Mouse (Mus musculus) limb, embryonic 14.5 days (tissue): ENCODE results near the gene Tmem164. TPM values are rescaled to one million over a fixed set of nuclear protein-coding genes. Genes with fewer than 3 reads are reported as not detected.
A peak's percentile ranks its signal among the peaks of the same experiment; 100 is the strongest.

ENCODE experiments used
- ATAC-seq: fragments of 200-750 bp; cut with Nextera tagmentation; 2 replicates; pipeline ENCODE4 v1.8.0; 2017; ENCODE audit warnings: low read depth, moderate number of reproducible peaks, moderate TSS enrichment; ENCODE audit not compliant: low FRiP score
- DNase-seq: peaks from one replicate; pipeline ENCODE4 v3.0.0-alpha.2; 2015; ENCODE audit warnings: low spot score
- H3K27ac ChIP-seq: fragments of 300-500 bp; sonication (generic); replicated peaks from 2 replicates; pipeline ENCODE4 v1.5.1; 2014; ENCODE audit warnings: low read depth, mild to moderate bottlenecking, low read length, moderate library complexity, mixed read lengths
- H3K27me3 ChIP-seq: fragments of 300-500 bp; sonication (generic); 2 replicates; pipeline ENCODE4 v1.6.1; 2014; ENCODE audit warnings: low read length, mixed read lengths; ENCODE audit not compliant: control insufficient read depth, insufficient read depth
- H3K36me3 ChIP-seq: fragments of 300-500 bp; sonication (generic); 2 replicates; pipeline ENCODE4 v1.6.1; 2014; ENCODE audit warnings: mild to moderate bottlenecking, low read length, moderate library complexity, mixed read lengths; ENCODE audit not compliant: control insufficient read depth, insufficient read depth
- H3K4me1 ChIP-seq: fragments of 300-500 bp; sonication (generic); 2 replicates; pipeline ENCODE4 v1.6.1; 2014; ENCODE audit warnings: antibody characterized with exemption, low read length, mixed read lengths; ENCODE audit not compliant: control insufficient read depth, insufficient read depth
- H3K4me2 ChIP-seq: fragments of 300-500 bp; sonication (generic); replicated peaks from 2 replicates; pipeline ENCODE4 v1.6.1; 2014; ENCODE audit warnings: low read depth, mild to moderate bottlenecking, low read length, moderate library complexity; ENCODE audit not compliant: severe bottlenecking
- H3K4me3 ChIP-seq: fragments of 300-500 bp; sonication (generic); replicated peaks from 2 replicates; pipeline ENCODE4 v1.5.1; 2014; ENCODE audit warnings: low read length
- H3K9ac ChIP-seq: fragments of 300-500 bp; sonication (generic); 2 replicates; pipeline ENCODE4 v1.6.1; 2014; ENCODE audit warnings: mild to moderate bottlenecking, low read depth, low read length, moderate library complexity; ENCODE audit not compliant: severe bottlenecking
- H3K9me3 ChIP-seq: fragments of 300-500 bp; sonication (generic); 2 replicates; pipeline ENCODE4 v1.6.1; 2016; ENCODE audit warnings: low read length; ENCODE audit not compliant: control insufficient read depth
- POLR2A ChIP-seq: fragments of 200-500 bp; IDR thresholded peaks from 2 replicates; pipeline ENCODE4 v1.8.0; 2012; ENCODE audit warnings: inconsistent platforms, mild to moderate bottlenecking, moderate library complexity, borderline replicate concordance; ENCODE audit not compliant: insufficient read depth, insufficient read length; ENCODE audit errors: extremely low read depth
- WGBS: fragments of 180-500 bp; shearing (Covaris S2); extraction: QIAGEN DNeasy Blood & Tissue Kit; methylation state at CpG from one replicate; pipeline ENCODE4 v1.1.7; 2014; 5-methylcytosine and 5-hydroxymethylcytosine counted together
- polyA plus RNA-seq, 2 experiments: library from polyadenylated mRNA; depleted of rRNA in 1 of 2; stranded (reverse) in 1 of 2; unstranded in 1 of 2; fragments of >200 nt; fragmentation: Nextera tagmentation in 1 of 2; extraction: Ambion mirVana in 1 of 2; gene quantifications; 2 replicates each; pipeline versions ENCODE4 v1.2.1 to v1.2.3; 2012 to 2014

Tmem164 gene
- polyA plus RNA-seq, 2 experiments: 40.1 to 62.2 TPM

- Histone ChIP-seq H3K9me3 (no peaks in the 10 kb centered on the region), H3K4me1 (peaks cover 6% of the 10 kb centered on the region; the same call in 1 of the 2 replicates), H3K9ac (peak overlapping the region; percentile 70), H3K36me3 (no peaks in the 10 kb centered on the region), H3K4me3 (peak overlapping the region; percentile 53), H3K27ac (peak overlapping the region; percentile 90), H3K27me3 (no peaks in the 10 kb centered on the region), H3K4me2 (peak overlapping the region; percentile 67)
- 19% methylated on average over 7 of the region's 43 CpGs for WGBS
- peak; percentile 76 for ATAC-seq
- peak; percentile 61 for DNase-seq
- no peak for TF ChIP-seq POLR2A
These were observed 473 bp downstream of the Tmem164 start for GRCm38 (mm10) chrX:142681616-142682141.

GRCm38 (mm10) chrX:142682176-142682820 lies 1.1 kb downstream of the Tmem164 start:
- TF ChIP-seq POLR2A: no peak
- DNase-seq (no peak), ATAC-seq (no peak)
- H3K9me3 ChIP-seq: no peaks in the 10 kb centered on the region
- WGBS: 18% methylated on average over 28 of the region's 28 CpGs
- H3K27ac ChIP-seq: peak overlapping the region; percentile 90
- H3K27me3 ChIP-seq: no peaks in the 10 kb centered on the region
- peak overlapping the region; percentile 70 for H3K9ac ChIP-seq
- peak overlapping the region; percentile 53 for H3K4me3 ChIP-seq
- H3K36me3 ChIP-seq: no peaks in the 10 kb centered on the region
- H3K4me1 ChIP-seq: peaks cover 6% of the 10 kb centered on the region; the same call in 1 of the 2 replicates
- H3K4me2 ChIP-seq: peak overlapping the region; percentile 67

GRCm38 (mm10) chrX:142682990-142683389 lies 1.8 kb downstream of the Tmem164 start:
- H3K36me3 ChIP-seq: no peaks in the 10 kb centered on the region
- H3K4me1 ChIP-seq: peaks cover 6% of the 10 kb centered on the region; the same call in 1 of the 2 replicates
- H3K4me2 ChIP-seq: peak overlapping the region; percentile 67
- peak overlapping the region; percentile 90; the same call in 1 of the 2 replicates for H3K27ac ChIP-seq
- peak overlapping the region; percentile 70 for H3K9ac ChIP-seq
- whole genome bisulfite sequencing: 42% methylated on average over 5 of the region's 5 CpGs
- DNase-seq: no peak
- no peaks in the 10 kb centered on the region for H3K9me3 ChIP-seq
- ATAC-seq: no peak
- H3K27me3 ChIP-seq: no peaks in the 10 kb centered on the region
- peak overlapping the region; percentile 53 for H3K4me3 ChIP-seq
- TF ChIP-seq POLR2A: no peak

- Histone ChIP-seq H3K9ac (peak overlapping the region; percentile 41; the same call in 1 of the 2 replicates), H3K36me3 (no peaks in the 10 kb centered on the region), H3K4me1 (peaks cover 6% of the 10 kb centered on the region; the same call in 1 of the 2 replicates), H3K4me3 (peak overlapping the region; percentile 53), H3K9me3 (no peaks in the 10 kb centered on the region), H3K27me3 (no peaks in the 10 kb centered on the region), H3K4me2 (peak overlapping the region; percentile 67), H3K27ac (peak overlapping the region; percentile 52)
- WGBS: 30% methylated on average over 4 of the region's 4 CpGs
- no peak for TF ChIP-seq POLR2A
- no peak for ATAC-seq
- no peak for DNase-seq
These were observed 3.5 kb downstream of the Tmem164 start for GRCm38 (mm10) chrX:142684674-142685073.

GRCm38 (mm10) chrX:142685676-142686075 lies 4.5 kb downstream of the Tmem164 start:
- H3K4me1 ChIP-seq: peaks cover 6% of the 10 kb centered on the region; the same call in 1 of the 2 replicates
- peak overlapping the region; percentile 53 for H3K4me3 ChIP-seq
- H3K27me3 ChIP-seq: no peaks in the 10 kb centered on the region
- DNase-seq: peak; percentile 64
- H3K9me3 ChIP-seq: no peaks in the 10 kb centered on the region
- ATAC-seq: peak; percentile 20
- H3K27ac ChIP-seq: peak overlapping the region; percentile 52
- no peak for TF ChIP-seq POLR2A
- WGBS: 38% methylated on average over 6 of the region's 6 CpGs
- H3K36me3 ChIP-seq: no peaks in the 10 kb centered on the region
- no peak overlapping the region for H3K9ac ChIP-seq
- H3K4me2 ChIP-seq: peak overlapping the region; percentile 67
